Mouse (Mus musculus) kidney, adult 8-10 months (tissue): Measurements from ENCODE around the gene Esp8.
"Not testable (repeated sequence)": the region's sequence is repeated elsewhere in the genome, so short reads cannot be mapped to it uniquely, and the experiment has no call there.

ENCODE experiments used
- DNase-seq, 2 experiments: peaks; one replicate each; pipeline ENCODE4 v3.0.0; 2022

The Esp8 gene

GRCm38 (mm10) chr17:40519818-40520217 is at the start of gene Esp8:
Gene Esp8 (plus strand): TSS chr17:40520022.
- DNase-seq: no peak

DNA sequence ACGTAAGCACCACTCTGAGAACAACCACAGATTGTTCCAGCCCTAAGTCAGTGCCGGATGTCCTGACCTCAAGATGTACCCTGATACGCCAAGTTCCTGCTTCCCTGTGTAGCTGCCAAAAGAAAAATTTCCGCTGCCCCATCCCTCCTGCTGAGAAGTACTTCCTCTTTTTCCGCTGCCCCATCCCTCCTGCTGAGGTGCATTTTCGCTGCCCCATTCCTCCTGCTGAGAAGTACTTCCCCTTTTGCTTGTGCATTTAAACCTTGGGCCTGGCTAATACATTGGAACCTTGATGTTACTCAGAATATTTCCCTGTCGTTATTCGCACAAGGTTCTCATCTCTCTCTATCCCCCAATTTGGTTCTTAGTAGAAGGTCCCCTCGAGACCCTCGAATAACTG is 36.3 kb upstream of the Esp8 start:
- DNase-seq: not testable (repeated sequence)

GRCm38 (mm10) chr17:40495468-40496185 is 24.2 kb upstream of the Esp8 start:
- not testable (repeated sequence) for DNase-seq

DNA sequence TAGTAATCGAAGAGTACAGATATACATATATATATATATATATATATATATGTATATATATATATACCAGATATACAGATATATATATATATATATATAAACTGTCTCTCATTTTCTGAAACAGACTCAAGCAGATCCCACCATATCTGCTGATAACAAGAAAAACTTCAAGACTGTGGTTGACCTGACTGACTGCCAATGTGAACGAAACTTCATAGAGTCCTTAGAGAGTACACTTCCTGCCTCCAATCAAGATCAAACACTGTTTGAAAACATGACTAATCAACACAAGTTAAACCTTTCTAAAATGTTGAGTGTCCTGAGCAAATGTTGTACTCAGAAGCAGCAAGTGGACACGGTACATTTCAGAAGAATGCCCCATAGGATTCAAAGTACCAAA is 10.0 kb downstream of the Esp8 start:
- no peak for DNase-seq

DNA sequence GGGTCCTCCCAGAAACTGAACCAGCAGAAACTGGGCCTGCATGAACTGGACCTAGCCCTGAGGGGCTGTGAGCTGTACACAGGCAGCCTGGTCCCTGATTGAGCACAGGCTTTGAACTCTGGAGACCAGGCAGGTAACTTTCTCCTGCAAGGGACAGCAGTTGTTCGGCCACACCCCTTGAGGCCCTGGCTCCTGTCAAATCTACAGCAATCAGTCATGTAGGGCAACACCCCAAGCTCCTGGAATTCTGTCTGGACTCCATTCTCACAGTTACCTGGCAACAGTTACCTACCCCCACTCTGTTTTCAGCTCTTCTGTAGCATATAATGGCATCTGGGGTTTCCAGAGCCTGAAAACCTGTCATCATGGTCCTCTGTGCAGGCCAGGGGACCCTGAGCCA is 11.3 kb downstream of the Esp8 start:
- no peak for DNase-seq

DNA sequence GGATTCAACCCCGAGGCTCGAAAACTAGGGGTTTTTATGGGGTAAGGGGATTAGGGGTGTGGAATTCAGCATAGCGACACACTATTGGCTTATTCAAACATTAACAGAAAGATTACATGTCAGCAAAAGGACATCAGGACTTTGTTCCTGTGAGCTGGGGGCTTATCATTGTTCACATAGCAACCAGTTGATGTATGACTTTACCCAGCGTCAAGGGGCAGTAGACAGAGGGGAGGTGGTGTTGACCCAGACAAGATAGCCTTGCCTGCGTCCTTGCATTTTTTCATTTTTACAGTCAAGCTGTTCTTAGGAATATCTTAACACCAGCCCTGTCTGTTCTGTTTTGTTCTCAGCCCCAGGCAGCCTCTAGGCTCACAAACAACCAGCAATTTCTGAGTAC is 27.2 kb downstream of the Esp8 start:
- not testable (repeated sequence) for DNase-seq

DNA sequence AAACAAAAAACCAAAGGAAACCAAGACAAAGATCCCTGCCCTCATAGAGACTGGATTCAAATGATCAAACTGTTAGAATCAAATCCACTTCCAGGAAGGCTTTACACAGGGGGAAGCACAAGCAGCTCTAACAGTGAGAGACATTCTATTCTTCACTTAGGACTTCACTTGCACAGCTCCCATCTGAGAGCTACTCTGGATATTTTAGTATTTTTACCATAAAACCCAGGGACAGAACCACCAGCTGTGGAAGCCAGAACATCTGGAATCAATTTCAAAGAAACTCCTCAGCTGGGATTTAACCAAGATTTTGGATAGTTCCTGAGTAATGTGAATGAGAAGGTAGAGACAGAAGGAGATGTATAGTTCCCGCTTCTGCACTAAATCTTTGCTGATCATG is 33.6 kb downstream of the Esp8 start:
- no peak for DNase-seq

DNA sequence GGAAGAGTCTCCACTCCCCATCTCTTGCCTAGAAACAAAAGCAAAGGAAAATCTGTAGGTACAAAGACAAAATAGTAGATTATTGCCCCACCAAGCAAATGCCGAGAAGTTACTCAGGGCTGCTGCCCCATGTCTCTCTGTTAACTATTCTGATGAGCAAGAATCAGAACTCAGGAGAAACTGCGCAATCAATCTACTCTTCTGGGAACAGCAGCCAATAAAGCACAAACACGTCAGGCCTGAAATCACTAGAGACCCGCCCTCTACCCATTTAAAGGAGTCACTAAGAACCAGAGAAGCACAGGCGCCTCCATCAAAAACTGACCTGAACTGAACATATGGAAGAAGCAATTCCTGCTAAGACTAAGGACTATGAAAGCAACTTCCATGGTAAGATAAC is 41.4 kb downstream of the Esp8 start, which contains the start of gene Esp6:
Gene Esp6, plus strand, starts transcription at position 301 of the 400 bp plus-strand sequence.
- DNase-seq: no peak
